Mouse (Mus musculus): ENCODE measurements around the gene Scfd2.

Gene Scfd2

DNA sequence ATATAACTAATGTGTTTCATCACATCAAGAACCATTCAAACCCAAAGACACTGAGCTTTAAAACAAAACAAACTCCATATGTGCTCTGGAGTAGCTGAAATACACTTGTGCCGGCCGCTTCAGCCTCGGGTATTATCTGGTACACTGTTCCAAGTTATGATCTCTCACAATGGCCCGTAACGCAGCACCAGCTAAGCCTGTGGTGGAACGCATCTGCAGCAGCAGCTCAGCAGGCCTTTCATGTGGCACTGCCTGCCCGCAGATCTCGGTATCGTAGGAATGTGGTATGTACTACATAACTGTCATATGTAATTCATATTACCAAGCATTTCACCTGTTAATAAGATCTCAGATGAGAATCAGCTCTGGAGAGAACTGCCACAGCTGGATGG is 164.9 kb downstream of the Scfd2 start:
- in situ Hi-C loops (cut with MboI, MseI): no loop called here

DNA sequence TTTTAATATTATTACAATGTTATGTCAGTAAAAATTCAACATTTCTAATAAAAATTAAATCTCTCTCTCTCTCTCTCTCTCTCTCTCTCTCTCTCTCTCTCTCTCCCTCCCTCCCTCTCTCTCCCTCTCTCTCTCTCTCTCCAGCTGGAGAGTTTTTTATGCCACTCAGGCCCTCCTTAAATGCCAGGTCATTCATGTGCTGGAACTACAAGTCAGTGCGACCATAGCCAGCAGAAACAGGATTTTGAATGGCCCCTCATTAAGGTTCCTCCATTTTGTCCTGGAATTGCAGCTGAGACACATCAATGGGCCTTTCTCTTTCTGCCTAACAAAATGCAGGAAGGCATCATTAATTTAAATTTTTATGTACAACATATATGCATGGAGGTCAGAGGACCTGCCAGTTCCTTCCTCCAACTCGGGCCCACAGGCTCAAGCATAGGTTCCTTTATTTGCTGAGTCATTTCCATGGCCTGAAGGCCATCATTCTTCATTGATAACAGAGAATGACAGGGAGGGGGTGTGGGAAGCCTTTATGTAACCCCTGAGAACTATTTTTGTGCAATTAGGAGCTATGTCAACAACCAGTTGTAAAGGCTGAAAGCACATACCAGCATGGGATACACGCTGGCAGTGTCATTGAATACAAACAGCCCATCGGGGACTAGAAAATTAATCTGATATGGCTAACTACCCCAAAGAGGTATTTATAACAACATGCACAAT is 165.4 kb downstream of the Scfd2 start:
- in situ Hi-C loops (cut with MboI, MseI): no loop called here

DNA sequence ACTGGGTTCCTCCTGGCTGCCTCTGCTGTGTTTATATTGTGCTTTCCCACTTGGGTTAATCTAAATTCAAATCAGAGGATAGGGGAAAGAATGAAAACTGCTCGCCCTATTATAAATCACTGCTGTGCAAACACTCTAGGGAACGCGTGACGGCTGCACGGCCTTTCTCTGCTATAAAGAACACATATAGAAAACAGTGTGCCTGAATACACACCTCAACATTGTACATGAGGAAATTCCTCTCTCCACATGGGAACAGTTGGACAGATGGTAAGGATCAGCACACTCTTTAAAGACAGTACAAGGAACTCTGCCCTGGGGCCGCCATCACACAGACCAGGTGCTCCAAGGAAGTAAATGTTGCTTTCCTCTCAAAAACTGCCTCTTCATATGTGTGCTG is 166.2 kb downstream of the Scfd2 start:
- in situ Hi-C loops (cut with MboI, MseI): no loop called here

DNA sequence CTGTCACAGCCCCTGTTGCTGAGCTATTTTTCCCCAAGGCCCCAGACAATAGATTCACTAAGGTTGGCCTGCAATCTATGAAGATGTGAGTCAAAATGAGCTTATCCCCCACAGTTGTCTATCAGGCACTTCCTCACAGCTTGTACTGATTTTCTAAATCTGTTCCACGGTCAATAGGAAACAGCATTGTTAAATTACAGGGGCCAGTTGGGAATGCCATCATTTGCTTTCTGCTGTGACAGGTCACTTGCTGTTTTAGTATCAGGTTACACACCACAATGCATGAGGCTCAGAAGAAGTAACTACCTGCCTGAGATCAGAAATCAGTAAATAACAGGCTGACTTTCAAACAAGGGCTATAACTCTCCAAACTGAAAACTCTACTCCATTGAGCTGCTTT is 168.3 kb downstream of the Scfd2 start:
- in situ Hi-C loops (cut with MboI, MseI): no loop called here

DNA sequence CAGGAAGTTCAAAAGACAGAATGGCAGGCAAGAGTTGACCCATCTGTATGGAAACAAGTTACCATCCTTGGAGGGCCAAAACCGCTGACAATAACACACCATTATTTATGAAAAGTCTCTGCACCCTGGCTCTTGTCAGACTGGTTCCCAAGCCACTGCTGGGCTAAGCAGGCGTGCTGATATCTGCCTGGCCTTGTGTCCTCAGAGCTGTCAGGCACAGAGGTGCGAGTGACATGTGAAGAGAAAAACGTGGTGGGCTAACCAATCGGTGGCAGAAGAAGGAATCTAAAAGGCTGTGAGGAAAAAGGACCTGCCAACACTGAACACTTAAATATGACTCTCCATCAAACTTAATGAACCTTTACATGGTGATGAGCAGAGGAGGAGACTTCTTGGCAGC is 170.0 kb downstream of the Scfd2 start:
- in situ Hi-C loops (cut with MboI, MseI): no loop called here

DNA sequence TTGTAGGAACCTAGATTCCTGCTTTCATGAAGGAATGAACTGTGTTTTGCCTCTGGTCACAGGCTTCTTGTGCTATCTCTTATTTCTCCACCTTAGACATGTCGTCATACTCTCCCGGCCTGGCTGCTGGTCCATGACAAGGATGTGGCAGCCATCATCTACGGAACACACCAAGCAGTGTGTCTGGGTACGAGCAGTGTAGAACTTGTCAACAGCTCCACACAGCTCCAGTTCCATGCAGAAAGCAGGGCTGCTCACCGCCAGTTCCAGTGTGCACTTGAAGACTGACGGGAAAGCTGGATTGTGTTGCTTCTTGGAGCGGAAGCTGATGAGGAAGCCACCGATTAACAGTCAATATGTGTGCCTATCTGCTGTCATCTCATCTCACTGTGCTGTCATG is 173.5 kb downstream of the Scfd2 start:
- in situ Hi-C loops (cut with MboI, MseI): no loop called here

DNA sequence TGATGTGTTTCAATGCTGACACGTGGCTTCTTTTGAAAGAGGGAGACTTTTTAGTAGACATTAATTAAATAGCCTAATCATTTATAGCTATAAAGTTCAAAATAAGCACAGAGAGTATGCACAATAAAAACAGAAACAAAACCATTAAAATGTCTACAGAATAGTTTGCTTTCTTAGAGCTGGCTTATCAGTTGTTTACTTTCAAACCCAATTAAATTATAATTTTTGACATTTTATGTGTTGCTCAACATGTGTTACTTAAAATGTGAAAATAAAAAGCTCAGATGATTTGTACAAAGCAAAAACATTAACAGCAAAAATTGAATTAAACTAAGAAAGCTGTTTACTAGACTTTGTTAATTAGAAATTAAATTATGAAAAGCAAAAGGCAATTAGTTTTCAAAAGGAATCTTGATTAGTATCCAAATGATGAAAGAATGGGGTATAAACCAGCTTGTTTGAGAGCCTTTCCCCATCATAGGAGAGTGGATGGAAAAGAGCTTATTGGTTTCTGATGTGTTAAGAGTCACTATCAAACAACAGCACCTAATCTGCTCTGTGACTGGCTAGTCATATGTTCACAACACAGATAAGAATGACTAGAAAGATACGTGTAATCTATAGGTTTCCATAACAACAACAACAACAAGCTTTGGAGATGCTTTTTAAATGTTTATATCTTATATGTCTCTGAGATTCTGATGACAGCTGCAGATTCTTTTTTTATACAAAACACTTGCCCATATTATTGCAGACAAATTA is 176.0 kb downstream of the Scfd2 start:
- in situ Hi-C loops (cut with MboI, MseI): no loop called here

DNA sequence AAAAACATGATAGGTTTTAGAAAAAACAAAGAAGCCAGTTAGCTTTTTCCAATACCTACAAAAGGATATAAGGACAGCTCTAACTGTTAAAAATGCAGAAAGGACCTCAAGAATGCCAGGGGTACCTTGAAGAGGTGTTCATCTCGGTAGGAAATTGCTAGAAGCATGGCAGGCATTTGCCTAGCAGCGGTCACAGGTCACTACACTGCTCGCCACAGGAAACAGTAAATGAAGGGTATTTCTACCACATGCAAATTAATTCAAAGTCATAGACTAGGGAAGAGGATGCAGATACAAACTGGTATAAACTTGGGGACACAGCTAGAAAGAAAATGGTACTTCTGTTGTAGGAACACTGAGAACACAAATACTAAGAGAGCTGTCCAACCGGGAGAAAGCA is 180.7 kb downstream of the Scfd2 start:
- in situ Hi-C loops (cut with MboI, MseI): no loop called here

DNA sequence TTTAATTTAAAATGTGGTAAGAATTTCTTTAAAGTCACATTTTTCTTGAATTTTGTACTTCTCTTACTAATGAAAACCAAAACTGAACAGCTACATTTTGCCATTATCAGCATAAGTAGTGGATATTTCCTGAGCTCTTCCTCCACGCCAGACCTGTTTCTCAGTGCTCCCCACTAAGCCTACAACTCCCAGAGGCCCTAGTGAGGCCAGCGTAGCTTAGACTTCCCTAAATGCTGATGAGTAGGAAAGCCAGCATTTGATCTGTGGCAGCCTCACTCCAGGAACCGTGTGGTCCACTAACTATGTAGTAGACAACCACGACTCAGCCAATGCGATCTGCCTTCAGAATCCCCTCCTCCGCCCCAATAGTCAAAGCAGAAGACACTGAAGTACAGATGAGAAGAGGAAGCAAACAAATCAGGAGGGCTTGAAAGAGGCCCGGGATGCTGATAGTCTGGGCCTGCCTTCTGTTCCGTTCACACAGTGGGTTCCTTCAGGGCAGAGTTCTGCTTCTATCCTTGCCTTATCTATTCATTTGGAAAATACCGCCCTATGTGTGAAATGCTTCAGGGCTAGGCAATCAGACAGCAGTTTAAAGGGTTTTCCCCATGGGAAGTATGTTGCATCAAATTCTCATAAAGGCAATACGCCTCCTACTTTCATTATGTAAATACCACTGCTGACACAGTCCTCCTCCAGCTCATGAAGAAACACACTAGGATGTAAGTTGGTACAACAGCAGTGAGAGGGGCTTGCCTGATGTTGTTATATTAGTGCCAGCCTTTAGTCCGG is 183.3 kb downstream of the Scfd2 start:
- in situ Hi-C loops (cut with MboI, MseI): no loop called here

DNA sequence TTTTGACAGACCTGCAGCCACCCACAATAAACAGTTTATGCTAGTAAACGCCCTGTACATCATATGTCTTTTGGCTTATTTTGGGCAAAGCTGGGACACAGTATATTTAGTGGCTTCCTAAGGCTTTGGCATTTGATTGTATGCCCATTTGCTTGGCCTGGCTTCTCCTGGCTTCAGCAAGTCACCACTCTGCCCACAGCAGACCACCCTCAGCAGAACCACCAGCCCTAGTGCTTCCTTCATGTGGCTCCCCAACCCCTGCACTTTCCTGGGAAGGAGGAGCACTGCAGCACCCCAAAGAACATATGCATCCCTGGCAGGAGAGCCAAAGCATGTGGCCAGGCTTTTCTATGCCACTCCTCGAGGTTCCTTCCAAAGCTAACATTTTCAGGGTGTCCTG is 188.5 kb downstream of the Scfd2 start:
- in situ Hi-C loops (cut with MboI, MseI): no loop called here

DNA sequence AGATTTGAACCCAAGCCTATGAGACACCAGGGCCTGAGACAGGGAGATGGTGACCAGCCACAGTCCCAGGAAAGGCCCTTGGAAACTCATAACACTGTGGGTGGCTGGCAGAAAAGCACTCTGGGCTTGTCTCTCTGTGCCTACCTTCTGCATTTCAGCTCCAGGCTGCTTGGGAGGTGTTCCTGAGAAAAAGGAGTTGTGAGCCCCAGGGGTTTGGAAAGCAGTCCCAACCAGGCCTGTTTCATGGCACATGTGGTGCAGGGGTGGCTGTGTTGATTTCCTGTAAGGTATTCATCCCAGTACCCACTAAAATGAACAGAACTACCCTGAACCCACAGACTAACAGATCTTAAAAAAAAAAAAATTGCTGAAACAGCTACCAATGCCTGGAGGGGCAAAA is 189.0 kb downstream of the Scfd2 start:
- in situ Hi-C loops (cut with MboI, MseI): no loop called here

DNA sequence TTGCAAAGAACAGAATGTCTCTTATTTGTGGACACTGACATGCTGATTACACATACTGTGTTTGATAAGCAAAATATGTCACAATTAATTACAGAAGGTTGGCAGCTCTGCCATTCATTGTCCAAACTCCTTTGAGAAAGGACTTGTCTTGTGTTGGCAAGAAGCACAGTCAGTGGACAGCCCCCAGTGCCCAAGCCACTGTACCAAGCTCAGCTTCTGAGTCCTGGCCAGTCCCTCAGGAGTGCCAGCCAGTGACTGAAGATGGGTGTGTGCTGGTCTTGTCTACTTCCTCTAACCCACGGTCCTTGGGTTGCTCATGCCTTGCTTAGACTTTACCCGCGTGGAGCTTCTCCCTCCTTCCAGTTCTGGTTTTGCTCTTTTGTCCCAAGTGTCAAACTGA is 194.1 kb downstream of the Scfd2 start:
- in situ Hi-C loops (cut with MboI, MseI): no loop called here

DNA sequence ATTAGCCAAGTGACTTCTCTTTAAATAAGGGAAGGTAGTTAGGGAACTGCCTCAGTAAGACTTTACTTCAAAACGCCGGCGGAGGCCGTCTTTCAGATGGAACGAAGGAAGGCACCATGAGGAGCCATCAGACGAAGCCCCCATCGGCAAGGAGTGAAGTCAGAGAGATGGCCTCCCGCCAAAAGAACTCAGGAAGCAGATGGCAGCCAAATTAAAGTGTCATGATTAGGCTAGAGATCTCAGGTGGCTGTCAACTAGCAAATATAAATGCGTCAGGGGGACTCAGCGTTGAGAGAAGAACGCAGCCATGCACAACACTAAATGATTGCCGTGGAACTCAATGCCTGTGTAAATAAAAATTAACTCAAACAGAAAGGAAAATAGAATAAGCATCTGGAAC is 194.8 kb downstream of the Scfd2 start:
- in situ Hi-C loops (cut with MboI, MseI): no loop called here

DNA sequence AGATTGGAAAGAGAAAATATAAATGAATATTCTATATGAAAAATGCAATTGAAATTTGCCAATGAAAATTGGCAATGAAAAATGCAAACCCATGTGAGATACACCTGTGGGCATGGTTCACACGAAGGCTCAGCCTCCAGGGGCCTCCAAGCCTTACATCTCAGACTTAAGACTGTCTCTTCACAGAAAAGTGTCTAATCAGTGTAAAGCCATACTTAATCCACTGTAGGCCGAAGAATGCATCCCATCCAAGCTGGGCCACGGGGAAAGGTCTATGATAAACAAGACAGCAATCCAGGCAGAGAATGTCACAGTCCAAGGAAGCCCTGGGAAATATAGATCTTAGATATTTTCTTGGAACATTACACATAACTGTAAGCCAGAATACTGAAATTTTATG is 198.3 kb downstream of the Scfd2 start:
- in situ Hi-C loops (cut with MboI, MseI): no loop called here

DNA sequence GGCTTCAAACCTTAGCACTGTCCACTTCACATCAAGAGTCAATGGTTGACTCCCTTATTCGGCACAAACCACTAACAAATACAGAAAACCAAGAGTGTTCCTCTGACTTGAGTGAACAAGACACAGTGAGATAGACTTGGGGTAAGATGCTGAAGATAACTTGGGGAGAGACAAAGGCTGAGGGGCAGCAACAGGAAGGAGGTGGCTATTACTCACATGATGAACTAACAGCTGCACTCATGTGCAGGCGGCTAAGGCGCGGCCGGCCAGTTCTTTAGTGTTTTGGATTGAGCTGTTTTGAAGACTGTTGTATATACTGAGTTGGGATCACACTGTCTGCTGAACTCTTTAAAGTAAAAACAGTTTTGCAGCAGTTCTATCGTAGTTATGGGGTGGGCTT is 205.3 kb downstream of the Scfd2 start:
- in situ Hi-C loops (cut with MboI, MseI): no loop called here

DNA sequence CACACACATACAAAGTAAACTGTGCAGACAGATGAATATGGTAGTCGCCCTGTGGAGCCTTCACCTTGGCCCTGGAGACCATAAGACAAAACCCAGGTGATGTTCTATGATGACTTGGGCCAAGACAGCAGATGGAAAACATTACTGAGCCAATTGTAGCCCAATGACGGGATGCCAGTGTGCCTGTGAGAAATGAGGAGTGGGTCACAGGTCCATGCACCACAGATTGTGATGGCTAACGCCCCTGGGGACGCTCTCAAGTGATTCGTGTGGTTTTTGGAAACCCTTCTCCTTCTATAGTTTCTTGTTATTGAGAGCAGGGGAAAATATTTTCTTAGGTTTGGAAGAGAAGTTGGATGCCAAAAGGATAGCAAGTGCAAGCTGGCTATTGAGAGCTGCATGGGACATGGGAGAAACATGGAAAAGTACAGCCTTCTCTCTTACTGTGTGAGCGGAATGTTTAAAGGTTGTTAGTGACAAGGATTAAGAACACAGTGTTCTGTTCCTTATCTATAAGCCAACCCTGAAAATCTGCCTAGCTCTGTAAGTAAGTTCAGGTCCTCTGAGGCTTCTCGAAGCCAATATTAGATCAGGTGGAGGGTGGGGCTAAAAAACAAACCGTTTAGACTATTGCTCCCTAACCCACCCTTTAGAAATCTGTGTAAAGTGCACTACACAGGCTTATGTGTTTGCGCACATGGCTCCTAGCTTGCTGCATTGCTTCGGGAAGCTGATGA is 210.4 kb downstream of the Scfd2 start:
- in situ Hi-C loops (cut with MboI, MseI): loop anchor here (25.0 kb wide), 2 partner anchors 241 to 841 kb away; partner anchors contain the start of gene Pdgfra

DNA sequence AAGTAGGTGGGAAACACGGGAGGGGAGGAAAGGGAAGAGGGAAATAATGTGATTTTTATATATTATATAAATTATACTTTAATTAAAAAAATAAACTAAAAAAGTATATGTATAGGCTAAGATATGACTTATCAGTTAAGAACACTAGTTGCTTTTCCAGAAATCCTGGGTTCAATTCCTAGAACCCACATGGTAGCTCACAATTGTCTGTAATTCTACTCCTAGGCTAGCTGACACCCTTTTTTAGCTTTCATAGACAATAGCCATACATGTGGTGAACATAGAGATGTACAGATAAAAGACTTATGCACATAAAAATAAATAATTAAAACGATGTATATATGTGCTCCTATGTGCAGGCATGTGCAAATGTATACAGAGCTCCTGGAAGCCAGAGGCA is 212.0 kb downstream of the Scfd2 start:
- in situ Hi-C loops (cut with MboI, MseI): loop anchor here (25.0 kb wide), 2 partner anchors 243 to 843 kb away; partner anchors contain the start of gene Pdgfra

DNA sequence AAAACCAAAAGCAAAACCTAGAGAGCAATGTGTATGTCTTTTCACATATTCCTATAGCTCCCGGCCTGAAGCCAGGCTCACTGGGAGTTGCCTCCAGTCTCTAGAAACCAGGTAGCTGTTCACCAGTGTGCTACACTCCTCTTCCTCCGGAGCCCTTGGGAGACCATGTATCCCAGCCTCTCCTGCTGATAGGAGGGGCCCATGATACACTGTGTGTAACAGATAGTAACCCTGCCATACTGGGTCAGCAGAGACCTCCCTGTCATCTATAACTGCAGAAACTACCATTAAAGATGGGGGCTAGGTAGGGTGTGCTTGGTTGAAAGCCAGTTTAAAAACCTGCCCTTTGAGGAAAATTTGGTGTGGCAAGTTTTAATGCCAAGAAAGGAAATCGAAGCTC is 214.4 kb downstream of the Scfd2 start:
- in situ Hi-C loops (cut with MboI, MseI): loop anchor here (25.0 kb wide), 2 partner anchors 245 to 845 kb away; partner anchors contain the start of gene Pdgfra

DNA sequence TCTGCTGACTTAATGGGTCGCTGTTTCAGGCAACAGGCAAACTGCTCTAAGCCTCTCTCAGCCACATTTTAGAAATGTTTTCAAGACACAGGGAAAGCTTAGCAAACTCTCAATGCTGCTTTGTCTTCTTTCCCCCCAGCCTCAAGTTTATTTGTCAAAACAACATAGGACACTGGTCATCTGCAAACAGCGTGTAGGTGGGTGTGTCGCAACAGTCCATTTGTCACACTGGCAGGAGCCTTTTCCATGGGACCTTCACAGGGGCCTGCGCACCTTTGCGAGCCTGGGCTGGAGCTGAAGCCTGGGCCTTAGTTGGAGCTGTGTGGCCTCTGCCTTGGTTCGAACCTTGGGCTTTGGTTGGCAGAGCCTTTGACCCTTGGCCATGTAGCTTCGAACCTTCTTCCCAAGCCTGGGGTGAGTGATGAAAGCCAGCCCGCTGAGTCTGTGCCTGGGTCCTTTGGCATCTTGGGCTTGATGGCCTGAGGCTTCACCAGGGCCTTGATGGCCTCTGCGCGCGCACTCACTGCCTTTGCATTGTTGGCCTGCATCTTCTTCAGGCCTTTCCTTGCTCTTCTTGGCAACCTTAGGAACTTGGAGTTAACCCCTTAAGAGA is 215.1 kb downstream of the Scfd2 start:
- in situ Hi-C loops (cut with MboI, MseI): loop anchor here (25.0 kb wide), 2 partner anchors 246 to 846 kb away; partner anchors contain the start of gene Pdgfra

DNA sequence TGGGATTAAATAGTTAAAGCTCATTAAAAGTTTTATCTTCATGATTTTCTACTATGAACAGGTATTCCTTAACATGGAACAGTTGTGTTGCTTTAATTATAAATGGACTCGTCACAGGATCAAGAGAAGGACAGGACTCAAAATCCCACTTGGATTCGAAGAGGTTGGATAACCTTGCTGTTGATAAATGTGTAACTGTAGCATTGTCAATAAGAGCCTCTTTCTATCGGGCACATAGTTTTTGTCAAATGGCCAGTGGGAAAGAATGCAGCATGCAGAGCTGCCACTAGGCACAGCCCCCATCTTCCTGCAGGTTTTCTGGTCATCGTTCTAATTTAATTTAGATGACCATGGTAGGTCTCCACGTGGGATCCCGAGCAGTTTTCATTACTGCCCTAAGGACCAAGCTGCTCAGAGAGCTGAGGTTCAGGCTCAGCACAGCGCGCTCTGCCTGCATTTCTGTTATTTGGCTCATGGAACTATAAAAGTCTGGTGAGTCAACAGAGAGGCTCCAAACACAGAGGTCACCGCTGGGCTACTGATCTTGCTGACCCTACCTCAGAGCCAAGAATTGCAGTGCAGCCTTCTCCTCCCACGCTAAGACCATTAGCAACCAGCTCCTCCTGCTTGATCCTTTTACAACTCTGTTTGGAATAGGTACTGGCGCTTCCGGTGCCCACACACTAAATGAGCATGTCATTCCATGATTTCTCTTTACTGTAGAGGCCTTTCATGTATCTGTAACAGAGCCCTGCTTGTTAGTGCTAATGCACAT is 215.9 kb downstream of the Scfd2 start:
- in situ Hi-C loops (cut with MboI, MseI): loop anchor here (25.0 kb wide), 2 partner anchors 247 to 847 kb away; partner anchors contain the start of gene Pdgfra
